Mouse (Mus musculus) layer of hippocampus, adult 2 months (tissue): ENCODE data around the gene Epp13. TPM values are rescaled to one million over a fixed set of nuclear protein-coding genes. Genes with fewer than 3 reads are reported as not detected.
A peak's percentile ranks its signal among the peaks of the same experiment; 100 is the strongest.
"Not testable (repeated sequence)": the region's sequence is repeated elsewhere in the genome, so short reads cannot be mapped to it uniquely, and the experiment has no call there.

Experiments
- DNase-seq, 2 experiments: peaks; one replicate each; pipeline ENCODE4 v3.0.0; 2022; ENCODE audit warnings: low spot score in 2 of 2
- H3K27ac ChIP-seq: fragments of 200-600 bp; 2 replicates; pipeline ENCODE4 v1.8.1; 2022
- H3K4me3 ChIP-seq: fragments of 200-600 bp; 2 replicates; pipeline ENCODE4 v1.8.1; 2022; ENCODE audit warnings: mild to moderate bottlenecking
- CTCF ChIP-seq: fragments of 200-600 bp; conservative IDR thresholded peaks from 2 replicates; pipeline ENCODE4 v1.8.1; 2022; ENCODE audit warnings: antibody characterized with exemption, mild to moderate bottlenecking, moderate library complexity
- total RNA-seq, 2 experiments: library from RNA; stranded (reverse); gene quantifications; 2 replicates each; pipeline ENCODE4 v1.2.3; 2021

Gene Epp13
- total RNA-seq, 2 experiments from 2014 or later, result not detected

GRCm38 (mm10) chr7:6262120-6262519 lies 9.6 kb downstream of the Epp13 start:
- Histone ChIP-seq H3K27ac (no peak overlapping the region), H3K4me3 (no peak overlapping the region)
- no peak for DNase-seq
- TF ChIP-seq CTCF, result peak; percentile 21; the same call in 1 of the 2 replicates

- TF ChIP-seq CTCF, result no peak
- H3K27ac ChIP-seq, result no peak overlapping the region
- no peak overlapping the region for H3K4me3 ChIP-seq
- no peak for DNase-seq
Observed at GRCm38 (mm10) chr7:6262984-6263383, 10.5 kb downstream of the Epp13 start.

- DNase-seq, result no peak
- H3K27ac ChIP-seq, result no peak overlapping the region
- H3K4me3 ChIP-seq, result no peak overlapping the region
- peak; percentile 75 for TF ChIP-seq CTCF
Observed at GRCm38 (mm10) chr7:6265695-6266094, 13.2 kb downstream of the Epp13 start.

- no peak overlapping the region for H3K27ac ChIP-seq
- H3K4me3 ChIP-seq, result no peak overlapping the region
- no peak for TF ChIP-seq CTCF
- DNase-seq, result no peak
Observed at GRCm38 (mm10) chr7:6277906-6278305, 25.4 kb downstream of the Epp13 start.

- peak; percentile 87 for TF ChIP-seq CTCF
Observed at GRCm38 (mm10) chr7:6282749-6283148, 30.2 kb downstream of the Epp13 start.

GRCm38 (mm10) chr7:6283451-6284075 lies 31.1 kb downstream of the Epp13 start:
- Histone ChIP-seq H3K27ac (peak overlapping the region; percentile 98), H3K4me3 (peak overlapping the region; percentile 74)
- peak; percentile 65 for TF ChIP-seq CTCF
- peak; percentile 75 to 86 for DNase-seq

More at GRCm38 (mm10) chr7:6282749-6283148, 30.2 kb downstream of the Epp13 start:
- peak overlapping the region; percentile 98 for H3K27ac ChIP-seq
- peak overlapping the region; percentile 74 for H3K4me3 ChIP-seq
- DNase-seq, result peak; percentile 74 to 86

- DNase-seq, result no peak
- H3K27ac ChIP-seq, result peak overlapping the region; percentile 98
- TF ChIP-seq CTCF, result no peak
- no peak overlapping the region for H3K4me3 ChIP-seq
Observed at GRCm38 (mm10) chr7:6284442-6285012, 32.0 kb downstream of the Epp13 start.

- Histone ChIP-seq H3K4me3 (no peak overlapping the region), H3K27ac (peak overlapping the region; percentile 93; the same call in 1 of the 2 replicates)
- TF ChIP-seq CTCF, result no peak
- DNase-seq, result no peak
Observed at GRCm38 (mm10) chr7:6285366-6285765, 32.9 kb downstream of the Epp13 start.

GRCm38 (mm10) chr7:6285842-6286705 lies 33.6 kb downstream of the Epp13 start, which contains the start of gene Zfp667:
Gene Zfp667, plus strand, starts transcription at chr7:6286579.
- Histone ChIP-seq H3K4me3 (peak within 1 kb of the TSS; percentile 61), H3K27ac (peak within 1 kb of the TSS; percentile 93)
- TF ChIP-seq CTCF, result 0 out of 2 replicates have a peak, but pooled peaks have one; percentile 2
- peak; percentile 98 for DNase-seq

- DNase-seq, result peak; percentile 46 to 74
- TF ChIP-seq CTCF, result no peak
- H3K27ac ChIP-seq, result peak overlapping the region; percentile 80
Observed at GRCm38 (mm10) chr7:6286921-6287531, 34.5 kb downstream of the Epp13 start.

GRCm38 (mm10) chr7:6291121-6291520 lies 38.6 kb downstream of the Epp13 start:
- H3K4me3 ChIP-seq, H3K27ac ChIP-seq, DNase-seq: not testable (repeated sequence)

More at GRCm38 (mm10) chr7:6286921-6287531, 34.5 kb downstream of the Epp13 start:
- peak overlapping the region; percentile 61 for H3K4me3 ChIP-seq

GRCm38 (mm10) chr7:6300796-6301195 lies 48.3 kb downstream of the Epp13 start:
- DNase-seq, H3K4me3 ChIP-seq: not testable (repeated sequence)

More at GRCm38 (mm10) chr7:6300796-6301195, 48.3 kb downstream of the Epp13 start:
- H3K27ac ChIP-seq, result not testable (repeated sequence)
